Mouse (Mus musculus): ENCODE data around the gene Gabrb3.

- TF ChIP-seq CTCF (IDR thresholded peaks at IDR 0.05; ENCODE audit: insufficient read depth, low read depth, low read length), result no peak
- no peak for TF ChIP-seq POLR2A (IDR thresholded peaks at IDR 0.05; ENCODE audit: insufficient read depth, low read depth, low read length)
These were observed 63.4 kb downstream of the Gabrb3 start for GRCm38 (mm10) chr7:57482896-57483295.
